Mouse (Mus musculus): ENCODE measurements around the gene Krtap22-2. TPM values are rescaled to one million over a fixed set of nuclear protein-coding genes. Genes with fewer than 3 reads are reported as not detected.
"Not testable (repeated sequence)": the region's sequence is repeated elsewhere in the genome, so short reads cannot be mapped to it uniquely, and the experiment has no call there.

The Krtap22-2 gene
- total RNA-seq (2021): not detected

DNA sequence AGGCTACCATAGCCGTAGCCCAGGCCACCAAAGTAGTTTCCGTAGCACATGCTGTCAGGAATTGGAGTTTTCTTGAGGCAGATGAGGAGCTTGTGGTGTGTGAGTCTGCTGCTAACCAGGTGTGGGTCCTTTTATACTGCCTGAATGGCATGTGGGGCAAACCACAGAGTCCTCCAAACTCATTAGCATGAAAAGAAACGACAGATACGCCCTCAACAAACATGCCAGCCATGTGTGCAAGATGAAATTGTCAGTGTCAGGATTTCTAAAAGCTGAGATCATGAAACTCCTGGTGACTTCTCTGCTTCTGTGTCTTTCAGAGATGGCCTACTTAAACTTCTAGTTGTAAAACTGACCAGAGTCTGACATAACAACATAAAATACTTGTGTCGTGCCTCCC is at the start of gene Krtap22-2:
Gene Krtap22-2, minus strand, starts transcription at position 101 of the 400 bp plus-strand sequence.
- DNase-seq: no peak
- intact Hi-C loops (cut with DNase I): no loop called here

DNA sequence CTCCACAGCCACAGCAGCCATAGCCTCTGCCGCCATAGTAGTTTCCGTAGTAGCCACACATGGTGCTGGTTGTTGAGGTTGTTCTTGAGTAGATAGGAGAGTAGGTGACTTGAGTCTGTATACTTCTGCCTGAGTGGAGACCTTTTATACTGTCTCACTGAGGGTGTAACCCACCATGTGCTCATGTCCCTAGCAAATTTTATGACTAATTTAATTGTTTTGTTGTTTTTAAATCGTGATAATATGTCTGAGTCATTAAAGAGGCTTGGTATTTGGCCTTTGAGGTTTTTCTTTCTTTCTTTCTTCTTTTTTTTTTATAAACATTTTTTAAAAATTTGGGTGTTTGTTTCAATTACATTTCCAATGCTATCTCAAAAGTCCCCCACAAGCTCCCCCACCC is 37.2 kb upstream of the Krtap22-2 start, which contains the start of gene Krtap6-5:
Gene Krtap6-5, minus strand, starts transcription at position 101 of the 400 bp plus-strand sequence.
- DNase-seq: no peak
- intact Hi-C loops (cut with DNase I): no loop called here

- DNase-seq; intact Hi-C loops (cut with DNase I): not testable (repeated sequence)
Measured at GRCm38 (mm10) chr16:89041372-89041771, 30.8 kb upstream of the Krtap22-2 start, which contains the start of gene Gm10228. TSS of gene Gm10228 (minus strand) at chr16:89041472.

DNA sequence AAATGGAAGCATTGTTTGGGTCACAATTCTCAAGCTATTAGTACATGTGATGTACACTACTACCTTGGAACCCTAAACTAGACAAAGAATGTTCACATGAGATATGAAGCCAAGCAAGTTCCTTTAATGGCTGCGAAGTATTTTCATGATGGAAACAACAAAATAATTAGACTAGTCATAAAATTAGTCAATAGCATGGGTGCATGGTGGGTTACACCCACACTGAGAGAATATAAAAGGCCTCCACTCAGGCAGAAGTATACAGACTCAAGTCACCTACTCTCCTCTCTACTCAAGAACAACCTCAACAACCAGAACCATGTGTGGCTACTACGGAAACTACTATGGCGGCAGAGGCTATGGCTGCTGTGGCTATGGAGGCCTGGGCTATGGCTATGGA is 20.8 kb upstream of the Krtap22-2 start, which contains the start of gene Krtap6-1:
Gene Krtap6-1, plus strand, starts transcription at position 301 of the 400 bp plus-strand sequence.
- DNase-seq; intact Hi-C loops (cut with DNase I): not testable (repeated sequence)

DNA sequence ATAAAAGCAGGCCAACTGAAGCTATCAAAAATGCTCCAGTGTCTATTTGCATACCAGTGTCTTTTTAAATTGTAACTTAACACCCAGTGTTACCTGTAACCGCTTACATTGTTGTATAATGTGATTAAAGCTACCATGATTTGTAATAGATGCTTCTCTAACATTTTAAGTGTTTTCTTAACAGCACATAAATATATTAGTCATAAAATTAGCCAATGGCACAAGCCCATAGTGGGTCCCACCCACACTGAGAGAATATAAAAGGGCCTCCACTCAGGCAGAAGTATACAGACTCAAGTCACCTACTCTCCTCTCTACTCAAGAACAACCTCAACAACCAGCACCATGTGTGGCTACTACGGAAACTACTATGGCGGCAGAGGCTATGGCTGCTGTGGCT is 4.4 kb upstream of the Krtap22-2 start, which contains the start of gene Gm10229:
Gene Gm10229, plus strand, starts transcription at position 301 of the 400 bp plus-strand sequence.
- DNase-seq; intact Hi-C loops (cut with DNase I): not testable (repeated sequence)

GRCm38 (mm10) chr16:89013973-89014372 is 3.4 kb upstream of the Krtap22-2 start:
- no peak for DNase-seq
- intact Hi-C loops (cut with DNase I): no loop called here

GRCm38 (mm10) chr16:88962773-88963172 is 47.8 kb downstream of the Krtap22-2 start, which contains the start of gene Krtap16-3:
TSS of gene Krtap16-3 (minus strand) at chr16:88962873.
- intact Hi-C loops (cut with DNase I): no loop called here
- no peak for DNase-seq

Other genes with a start within 250 kb of the Krtap22-2 start
- gene 2310057N15Rik, start 236.6 kb downstream of the Krtap22-2 start, total RNA-seq (2021): not detected
- gene Gm5965, start 232.9 kb downstream of the Krtap22-2 start, total RNA-seq (2021): not detected
- gene Gm20741, start 198.5 kb downstream of the Krtap22-2 start, total RNA-seq (2021): not detected
- gene Krtap15, start 190.5 kb downstream of the Krtap22-2 start, total RNA-seq (2021): not detected
- not detected for gene Krtap14, start 184.6 kb downstream of the Krtap22-2 start, total RNA-seq (2021)
- not detected for gene Krtap19-1, start 141.3 kb downstream of the Krtap22-2 start, total RNA-seq (2021)
- gene Krtap19-2, start 136.5 kb downstream of the Krtap22-2 start, total RNA-seq (2021): not detected
- not detected for gene Krtap19-3, start 132.7 kb downstream of the Krtap22-2 start, total RNA-seq (2021)
- gene Krtap19-4, start 125.7 kb downstream of the Krtap22-2 start, total RNA-seq (2021): not detected
- gene Krtap19-5, start 114.3 kb downstream of the Krtap22-2 start, total RNA-seq (2021): not detected
- gene Krtap19-9b, start 78.5 kb downstream of the Krtap22-2 start, total RNA-seq (2021): not detected
- not detected for gene Krtap16-3, start 47.9 kb downstream of the Krtap22-2 start, total RNA-seq (2021)
- not detected for gene Gm10229, start 4.5 kb upstream of the Krtap22-2 start, total RNA-seq (2021)
- not detected for gene Krtap6-1, start 20.9 kb upstream of the Krtap22-2 start, total RNA-seq (2021)
- gene Gm10228, start 30.7 kb upstream of the Krtap22-2 start, total RNA-seq (2021): not detected
- gene Krtap6-5, start 37.1 kb upstream of the Krtap22-2 start, total RNA-seq (2021): not detected
- gene 1110025L11Rik, start 53.2 kb upstream of the Krtap22-2 start, total RNA-seq (2021): not detected
- gene Krtap6-3, start 73.3 kb upstream of the Krtap22-2 start, total RNA-seq (2021): not detected
- gene Gm6358, start 130.1 kb upstream of the Krtap22-2 start, total RNA-seq (2021): not detected
- gene Gm10061, start 140.3 kb upstream of the Krtap22-2 start, total RNA-seq (2021): not detected
- gene Gm9789, start 147.2 kb upstream of the Krtap22-2 start, total RNA-seq (2021): not detected
- not detected for gene Gm7735, start 158.7 kb upstream of the Krtap22-2 start, total RNA-seq (2021)
- gene 1110057P08Rik, start 164.0 kb upstream of the Krtap22-2 start, total RNA-seq (2021): not detected
- not detected for gene Krtap20-2, start 195.1 kb upstream of the Krtap22-2 start, total RNA-seq (2021)

Measured in heart, postnatal 10 days (tissue).